Mouse (Mus musculus): ENCODE measurements around the gene Mbd4.

The Mbd4 gene

GRCm38 (mm10) chr6:115808488-115809231 is 44.5 kb downstream of the Mbd4 start, which contains the start of gene Rpl32:
TSS of gene Rpl32 (minus strand) at chr6:115808747.
- peak; percentile 85 for DNase-seq (ENCODE audit: low spot score)

- DNase-seq (ENCODE audit: low spot score) = no peak
Measured at GRCm38 (mm10) chr6:115808196-115808487, 45.0 kb downstream of the Mbd4 start.

GRCm38 (mm10) chr6:115807464-115808195 is 45.5 kb downstream of the Mbd4 start:
- peak; percentile 4 for DNase-seq (ENCODE audit: low spot score)

- no peak for DNase-seq (ENCODE audit: low spot score)
Measured at GRCm38 (mm10) chr6:115804432-115805192, 48.6 kb downstream of the Mbd4 start.

- peak; percentile 54 for DNase-seq (ENCODE audit: low spot score)
Measured at GRCm38 (mm10) chr6:115803541-115804382, 49.4 kb downstream of the Mbd4 start.

- DNase-seq (ENCODE audit: low spot score) = no peak
Measured at GRCm38 (mm10) chr6:115801811-115802210, 51.4 kb downstream of the Mbd4 start.

GRCm38 (mm10) chr6:115792691-115793215 is 60.4 kb downstream of the Mbd4 start:
- DNase-seq (ENCODE audit: low spot score) = peak; percentile 39

- peak; percentile 18 for DNase-seq (ENCODE audit: low spot score)
Measured at GRCm38 (mm10) chr6:115791842-115792686, 61.1 kb downstream of the Mbd4 start.

GRCm38 (mm10) chr6:115791016-115791415 is 62.2 kb downstream of the Mbd4 start:
- no peak for DNase-seq (ENCODE audit: low spot score)

All from T-cell, adult 2 months (primary cell).